Mouse (Mus musculus) lung, postnatal 25 days (tissue): ENCODE measurements at regions not wholly inside any gene's neighbourhood (a gene's known extent, or its start where the extent isn't known, plus 50 kb on each side); places are given as distances from the start of the nearest gene placed in this dataset.
"Not testable (repeated sequence)": the region's sequence is repeated elsewhere in the genome, so short reads cannot be mapped to it uniquely, and the experiment has no call there.

ENCODE experiments used
- DNase-seq: peaks from one replicate; pipeline ENCODE4 v3.0.0; 2022; ENCODE audit warnings: low spot score

- no peak for DNase-seq
Observed at GRCm38 (mm10) chr2:3864872-3865271, 152.6 kb upstream of the Frmd4a start.

DNA sequence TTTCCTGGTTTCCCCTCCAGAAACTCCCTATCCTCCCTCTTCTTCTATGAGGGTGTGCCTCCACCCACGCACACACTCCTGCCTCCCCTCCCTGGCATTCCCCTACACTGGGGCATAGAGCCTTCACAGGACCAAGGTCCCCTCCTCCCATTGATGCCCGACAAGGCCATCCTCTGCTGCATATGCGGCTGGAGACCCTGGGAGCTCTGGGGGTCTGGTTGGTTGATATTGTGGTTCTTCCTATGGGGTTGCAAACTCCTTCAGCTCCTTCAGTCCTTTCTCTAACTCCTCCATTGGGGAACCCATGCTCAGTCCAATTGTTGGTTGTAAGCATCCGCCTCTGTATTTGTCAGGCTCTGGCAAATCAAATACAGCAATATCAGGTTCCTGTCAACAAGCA is 150.8 kb upstream of the Frmd4a start:
- not testable (repeated sequence) for DNase-seq

- no peak for DNase-seq
Observed at GRCm38 (mm10) chr2:3869701-3870100, 147.8 kb upstream of the Frmd4a start.

- no peak for DNase-seq
Observed at GRCm38 (mm10) chr2:3871748-3872147, 145.8 kb upstream of the Frmd4a start.

- DNase-seq, result no peak
Observed at GRCm38 (mm10) chr2:3887000-3887399, 130.5 kb upstream of the Frmd4a start.

DNA sequence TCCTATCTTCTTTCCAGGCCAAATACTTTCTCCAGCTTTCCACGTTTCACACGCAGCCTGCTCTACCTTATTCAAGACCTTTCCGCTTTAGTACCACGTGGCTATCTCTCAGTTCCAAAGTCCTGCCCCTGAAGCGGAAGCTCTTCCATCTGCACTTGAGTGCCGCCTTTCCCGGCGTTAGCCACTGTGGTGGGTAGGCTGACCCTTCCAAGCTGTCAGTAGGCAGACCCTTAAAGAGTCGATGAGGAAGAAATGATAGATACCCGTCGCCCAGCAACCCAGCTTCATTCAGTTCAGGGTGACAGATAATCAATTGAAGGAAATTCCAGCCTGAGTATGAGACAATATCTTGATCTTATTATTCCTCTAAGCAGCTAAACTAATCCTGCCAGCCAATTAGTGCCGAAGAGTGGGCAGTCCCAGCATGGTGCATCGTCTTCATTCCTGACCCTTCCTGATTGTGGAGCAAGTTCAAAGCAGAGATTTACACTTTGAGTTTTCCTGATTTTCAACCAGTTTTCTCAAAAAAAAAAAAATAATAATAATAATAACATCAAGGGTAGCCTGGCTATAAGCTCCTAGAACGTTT is 129.6 kb upstream of the Frmd4a start:
- no peak for DNase-seq

- DNase-seq, result no peak
Observed at GRCm38 (mm10) chr2:3889381-3889780, 128.1 kb upstream of the Frmd4a start.

DNA sequence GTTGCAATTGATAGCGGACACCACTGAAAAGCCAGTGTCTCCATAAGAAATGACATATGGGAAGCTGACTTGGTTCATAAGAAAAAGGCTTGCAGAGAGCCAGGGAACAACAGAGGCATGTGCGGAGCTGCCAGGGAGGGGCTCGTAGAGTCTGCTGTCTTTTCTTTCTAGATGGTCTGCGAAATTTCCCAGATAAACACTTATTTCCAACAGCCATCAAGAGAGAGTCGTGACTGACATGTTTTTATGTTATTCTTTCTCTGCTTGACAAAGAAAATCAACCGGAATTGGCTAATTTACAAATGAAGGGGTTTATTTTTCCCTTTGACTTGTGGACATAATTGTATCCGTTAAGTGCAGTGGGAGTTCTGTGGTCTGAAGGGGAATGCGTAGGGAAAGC is 127.1 kb upstream of the Frmd4a start:
- no peak for DNase-seq

DNA sequence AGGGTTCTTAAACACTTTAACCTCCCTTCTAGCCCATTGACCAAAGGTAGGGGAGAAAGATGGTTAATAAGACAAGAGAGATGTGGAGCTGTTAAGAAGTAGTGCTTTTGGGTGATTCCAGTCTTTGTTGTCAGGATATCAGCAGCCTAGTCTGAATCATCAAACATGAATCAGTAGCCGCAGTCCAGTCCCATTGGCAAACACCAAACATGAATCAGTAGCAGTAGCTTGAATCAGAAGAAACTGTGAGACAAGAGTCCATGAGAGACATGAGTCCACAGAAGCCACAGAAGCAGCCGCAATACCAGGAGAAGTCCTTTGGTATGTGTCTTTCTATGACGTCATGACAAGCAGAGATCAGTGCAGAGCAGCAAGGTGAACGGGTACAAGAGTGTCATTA is 110.5 kb upstream of the Frmd4a start:
- DNase-seq, result no peak

DNA sequence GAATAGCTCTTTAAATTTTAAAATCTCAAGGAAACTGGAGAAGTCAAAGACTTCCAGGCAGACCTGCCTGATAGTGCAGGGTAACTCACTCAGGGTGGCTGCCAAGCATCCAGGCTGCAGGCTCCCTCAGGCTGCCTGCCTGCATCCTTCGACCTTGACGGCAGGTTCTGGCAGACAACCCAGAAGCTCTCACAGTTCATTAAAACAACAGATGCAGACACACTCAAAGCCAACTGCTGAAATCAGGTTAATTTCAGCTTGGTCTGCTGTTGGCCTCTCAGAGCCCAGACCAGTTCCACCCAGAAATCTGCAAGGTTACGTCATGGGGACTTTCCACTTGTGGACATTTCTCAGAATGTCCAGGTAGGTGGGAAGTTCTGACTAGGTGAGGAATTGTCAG is 109.3 kb upstream of the Frmd4a start:
- DNase-seq, result no peak

DNA sequence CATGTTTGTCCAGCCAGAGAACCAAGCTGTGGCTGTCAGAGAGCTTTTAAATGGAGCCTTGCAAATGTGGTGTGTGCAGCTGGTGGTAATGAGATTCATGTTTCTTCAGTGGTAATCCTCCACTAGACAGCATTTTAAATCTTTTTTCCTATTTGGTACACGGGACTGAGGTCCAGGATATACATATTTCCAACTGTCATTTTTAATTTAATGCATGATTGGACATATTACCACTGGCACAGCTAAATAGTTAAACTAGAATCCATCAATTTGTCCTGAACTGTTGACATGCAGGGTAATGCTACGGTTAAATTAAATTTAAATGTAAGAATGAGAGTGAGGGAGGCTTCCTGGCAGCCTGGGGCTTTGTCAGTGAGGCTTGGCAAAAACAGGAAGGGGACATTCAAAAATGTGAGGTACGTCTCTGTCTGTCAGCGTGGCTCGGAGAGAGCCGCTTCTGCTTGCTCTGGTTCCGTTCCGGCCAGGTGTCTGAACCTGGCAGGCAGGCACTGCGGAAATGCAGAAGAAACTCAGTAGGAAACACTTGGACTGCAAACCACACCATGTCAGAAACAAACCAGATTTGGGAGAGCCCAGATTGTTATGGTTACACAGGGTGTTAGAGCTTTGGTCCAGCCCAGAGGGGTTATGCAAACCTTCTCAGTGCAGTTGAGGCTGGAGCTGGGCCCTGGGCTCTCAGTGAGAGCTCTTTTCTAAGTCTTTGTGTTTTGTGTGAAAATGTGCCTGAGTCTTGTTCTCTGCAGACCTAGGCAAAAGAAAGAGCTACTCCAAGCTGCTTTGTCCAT is 107.2 kb upstream of the Frmd4a start:
- no peak for DNase-seq

- DNase-seq, result no peak
Observed at GRCm38 (mm10) chr2:3915141-3915540, 102.4 kb upstream of the Frmd4a start.

DNA sequence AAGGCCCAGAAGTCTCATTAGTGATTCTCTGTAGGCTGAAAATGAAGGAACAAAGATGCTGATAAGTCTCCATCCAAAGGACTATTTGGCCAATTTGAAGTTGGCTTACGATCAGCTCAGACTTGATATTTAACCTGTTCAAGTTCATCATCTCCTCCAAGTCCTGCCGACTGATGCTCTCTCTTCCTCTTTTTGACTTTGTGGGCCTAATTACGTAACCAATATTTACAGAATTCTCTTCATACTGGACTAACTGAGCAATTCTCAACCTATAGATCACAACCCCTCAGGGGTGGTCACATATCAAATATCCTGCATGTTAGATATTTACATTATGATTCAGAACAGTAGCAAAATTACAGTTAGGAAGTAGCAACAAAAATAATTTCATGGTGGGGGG is 101.2 kb upstream of the Frmd4a start:
- no peak for DNase-seq

- no peak for DNase-seq
Observed at GRCm38 (mm10) chr2:3918156-3918555, 99.4 kb upstream of the Frmd4a start.

GRCm38 (mm10) chr2:3919893-3920292 is 97.6 kb upstream of the Frmd4a start:
- no peak for DNase-seq

DNA sequence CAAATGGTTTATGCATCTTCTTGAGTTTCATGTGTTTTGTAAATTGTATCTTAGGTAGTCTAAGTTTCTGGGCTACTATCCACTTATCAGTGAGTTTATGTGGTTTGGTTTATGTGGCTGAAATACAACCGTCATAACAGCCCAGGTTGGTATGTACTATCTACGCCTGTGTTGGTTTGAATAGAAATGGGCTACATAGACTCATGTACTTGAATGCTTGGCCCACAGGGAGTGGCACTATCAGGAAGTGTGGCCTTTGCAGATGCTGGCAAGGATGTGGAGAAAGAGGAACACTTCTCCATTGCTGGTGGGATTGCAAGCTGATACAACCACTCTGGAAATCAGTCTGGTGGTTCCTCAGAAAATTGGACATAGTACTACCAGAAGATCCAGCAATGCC is 96.4 kb upstream of the Frmd4a start:
- DNase-seq, result not testable (repeated sequence)

DNA sequence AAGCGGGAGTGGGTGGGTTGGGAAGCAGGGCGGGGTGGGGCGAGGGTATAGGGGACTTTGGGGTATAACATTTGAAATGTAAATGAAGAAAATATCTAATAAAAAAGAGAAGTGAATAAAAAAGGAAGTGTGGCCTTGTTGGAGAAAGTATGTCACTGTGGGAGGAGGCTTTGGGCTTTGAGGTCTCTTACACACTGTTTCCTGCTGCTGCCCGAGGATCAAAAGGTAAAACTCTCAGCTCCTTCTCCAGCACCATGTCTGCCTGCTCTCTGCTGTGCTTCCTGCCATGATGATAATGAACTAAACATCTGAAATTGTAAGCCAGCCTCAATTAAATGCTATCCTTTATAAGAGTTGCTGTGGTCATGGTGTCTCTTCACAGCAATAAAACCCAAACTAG is 94.8 kb upstream of the Frmd4a start:
- DNase-seq, result no peak

DNA sequence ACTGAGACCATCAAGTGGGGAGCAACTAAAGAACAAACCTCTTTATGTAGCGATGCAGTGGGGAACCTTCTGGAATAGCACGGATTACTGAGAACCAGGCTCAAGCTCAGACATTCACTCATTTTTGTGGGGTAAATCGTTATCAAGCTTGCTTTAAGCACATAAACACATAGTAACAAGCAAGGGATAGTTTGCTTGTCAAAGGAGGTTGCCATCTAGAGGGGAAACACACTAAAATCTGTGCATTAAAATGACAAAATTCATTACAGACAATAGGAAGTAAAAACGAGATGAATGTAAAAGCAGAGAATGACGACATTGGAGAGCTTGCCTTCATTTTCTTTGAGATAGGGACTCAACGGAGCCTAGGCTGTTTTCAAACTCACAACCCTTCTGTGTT is 92.8 kb upstream of the Frmd4a start:
- no peak for DNase-seq

DNA sequence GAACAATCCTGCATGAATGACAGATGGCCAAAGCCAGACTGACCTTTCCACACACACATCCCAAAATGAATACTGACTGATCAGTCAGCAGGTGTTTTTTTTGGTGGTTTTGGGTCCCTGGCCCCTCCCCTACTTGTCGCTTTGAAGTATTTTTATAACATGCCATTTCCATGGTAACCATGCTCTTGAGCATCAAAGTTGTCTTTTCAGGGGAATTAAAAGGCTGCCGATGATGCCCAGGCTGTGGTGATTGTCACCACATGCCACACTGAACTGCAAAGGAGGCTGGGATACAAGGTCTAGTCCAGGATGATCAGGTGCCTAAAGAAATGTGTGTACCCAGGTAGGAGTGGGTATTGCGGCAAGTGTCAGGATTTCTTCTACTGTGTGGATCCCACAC is 92.3 kb upstream of the Frmd4a start:
- DNase-seq, result no peak

DNA sequence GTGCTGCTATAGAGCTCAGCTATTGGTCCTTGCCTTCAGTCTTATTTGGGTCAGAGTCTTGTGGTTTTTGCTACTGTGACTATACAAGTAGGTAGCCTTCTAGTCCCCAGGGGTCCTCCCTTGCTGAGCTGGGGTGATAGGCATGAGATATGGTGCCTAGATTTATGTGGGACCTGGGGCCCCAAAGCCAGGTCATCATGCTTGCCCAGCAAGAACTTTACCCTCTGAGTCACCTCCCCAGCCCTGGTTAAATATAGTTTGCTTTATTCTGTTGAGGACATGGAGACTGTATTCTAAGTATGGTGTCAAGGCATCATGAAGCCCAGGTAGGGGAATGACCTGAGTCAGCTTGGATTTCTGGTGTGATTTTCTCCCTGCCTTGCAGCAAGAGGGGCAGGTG is 91.4 kb upstream of the Frmd4a start:
- DNase-seq, result no peak

- no peak for DNase-seq
Observed at GRCm38 (mm10) chr2:3927141-3927810, 90.2 kb upstream of the Frmd4a start.

- no peak for DNase-seq
Observed at GRCm38 (mm10) chr2:3927853-3928252, 89.7 kb upstream of the Frmd4a start.

DNA sequence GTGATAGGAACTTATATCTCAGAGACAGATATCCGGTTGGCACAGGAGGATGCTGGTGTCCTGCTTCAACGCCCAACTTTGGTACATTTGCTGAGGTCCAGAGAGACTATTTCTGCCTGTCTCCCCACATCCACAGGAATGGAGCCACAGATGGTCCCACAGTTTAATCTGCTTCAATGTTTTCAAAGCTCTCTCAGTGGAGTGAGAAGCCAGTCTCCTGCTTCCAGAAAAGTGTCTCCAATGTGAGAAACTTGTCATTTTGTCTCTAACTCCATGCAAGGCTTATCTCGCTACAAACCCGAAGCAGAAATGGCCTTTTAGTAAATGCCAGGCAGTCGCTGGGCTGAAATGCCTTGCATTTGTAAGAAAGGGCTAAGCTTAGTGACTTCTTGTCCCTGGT is 86.9 kb upstream of the Frmd4a start:
- DNase-seq, result no peak
